Mouse (Mus musculus): ENCODE measurements around the gene Ilvbl. TPM values are rescaled to one million over a fixed set of nuclear protein-coding genes. Genes with fewer than 3 reads are reported as not detected.

Gene Ilvbl
- polyA plus RNA-seq, 1 experiment = 13.2 TPM

GRCm38 (mm10) chr10:78575105-78575632 lies 1.0 kb downstream of the Ilvbl start:
- peak overlapping the region; percentile 93 for H3K4me3 ChIP-seq (replicated peaks)
- TF ChIP-seq FLI1 (IDR thresholded peaks at IDR 0.05; ENCODE audit: low read length) (no peak), GATA1 (IDR thresholded peaks at IDR 0.05; ENCODE audit: borderline replicate concordance, low read length) (no peak)
- H3K36me3 ChIP-seq (replicated peaks; ENCODE audit: low read length) = peaks cover 44% of the 10 kb centered on the region
- H3K4me1 ChIP-seq = peaks cover 39% of the 10 kb centered on the region
- no peaks in the 10 kb centered on the region for H3K9me3 ChIP-seq
- H3K27me3 ChIP-seq (replicated peaks) = peaks cover 3% of the 10 kb centered on the region

GRCm38 (mm10) chr10:78575690-78576089 lies 1.5 kb downstream of the Ilvbl start:
- TF ChIP-seq FLI1 (IDR thresholded peaks at IDR 0.05; ENCODE audit: low read length) (no peak), GATA1 (IDR thresholded peaks at IDR 0.05; ENCODE audit: borderline replicate concordance, low read length) (no peak)
- Histone ChIP-seq H3K9me3 (no peaks in the 10 kb centered on the region), H3K36me3 (replicated peaks; ENCODE audit: low read length) (peaks cover 50% of the 10 kb centered on the region), H3K4me3 (replicated peaks) (peak overlapping the region; percentile 93), H3K4me1 (peaks cover 43% of the 10 kb centered on the region), H3K27me3 (replicated peaks) (no peaks in the 10 kb centered on the region)

- Histone ChIP-seq H3K27me3 (replicated peaks) (no peaks in the 10 kb centered on the region), H3K4me3 (replicated peaks) (peak overlapping the region; percentile 26), H3K36me3 (replicated peaks; ENCODE audit: low read length) (peaks cover 59% of the 10 kb centered on the region), H3K9me3 (no peaks in the 10 kb centered on the region), H3K4me1 (peaks cover 47% of the 10 kb centered on the region)
- TF ChIP-seq GATA1 (IDR thresholded peaks at IDR 0.05; ENCODE audit: borderline replicate concordance, low read length) (no peak), FLI1 (IDR thresholded peaks at IDR 0.05; ENCODE audit: low read length) (no peak)
Observed at GRCm38 (mm10) chr10:78576435-78577184, 2.5 kb downstream of the Ilvbl start.

- Histone ChIP-seq H3K27me3 (replicated peaks) (no peaks in the 10 kb centered on the region), H3K36me3 (replicated peaks; ENCODE audit: low read length) (peaks cover 74% of the 10 kb centered on the region), H3K4me1 (peaks cover 56% of the 10 kb centered on the region), H3K4me3 (replicated peaks) (no peak overlapping the region), H3K9me3 (no peaks in the 10 kb centered on the region)
- TF ChIP-seq GATA1 (IDR thresholded peaks at IDR 0.05; ENCODE audit: borderline replicate concordance, low read length) (no peak), FLI1 (IDR thresholded peaks at IDR 0.05; ENCODE audit: low read length) (no peak)
Observed at GRCm38 (mm10) chr10:78578204-78578603, 4.1 kb downstream of the Ilvbl start.

GRCm38 (mm10) chr10:78581121-78581520 lies 7.0 kb downstream of the Ilvbl start:
- H3K36me3 ChIP-seq (replicated peaks; ENCODE audit: low read length) = peaks cover 100% of the 10 kb centered on the region
- H3K9me3 ChIP-seq = no peaks in the 10 kb centered on the region
- H3K4me1 ChIP-seq = peaks cover 35% of the 10 kb centered on the region
- no peak for TF ChIP-seq GATA1 (IDR thresholded peaks at IDR 0.05; ENCODE audit: borderline replicate concordance, low read length)
- no peak for TF ChIP-seq FLI1 (IDR thresholded peaks at IDR 0.05; ENCODE audit: low read length)
- H3K4me3 ChIP-seq (replicated peaks) = no peak overlapping the region
- no peaks in the 10 kb centered on the region for H3K27me3 ChIP-seq (replicated peaks)

GRCm38 (mm10) chr10:78583347-78583746 lies 9.2 kb downstream of the Ilvbl start:
- no peaks in the 10 kb centered on the region for H3K27me3 ChIP-seq (replicated peaks)
- H3K4me1 ChIP-seq = peaks cover 21% of the 10 kb centered on the region
- peaks cover 91% of the 10 kb centered on the region for H3K36me3 ChIP-seq (replicated peaks; ENCODE audit: low read length)

GRCm38 (mm10) chr10:78583939-78584338 lies 9.8 kb downstream of the Ilvbl start:
- H3K9me3 ChIP-seq = no peaks in the 10 kb centered on the region
- H3K27me3 ChIP-seq (replicated peaks) = no peaks in the 10 kb centered on the region
- H3K36me3 ChIP-seq (replicated peaks; ENCODE audit: low read length) = peaks cover 85% of the 10 kb centered on the region
- no peak overlapping the region for H3K4me3 ChIP-seq (replicated peaks)
- H3K4me1 ChIP-seq = peaks cover 21% of the 10 kb centered on the region
- TF ChIP-seq FLI1 (IDR thresholded peaks at IDR 0.05; ENCODE audit: low read length) (no peak), GATA1 (IDR thresholded peaks at IDR 0.05; ENCODE audit: borderline replicate concordance, low read length) (no peak)

More at GRCm38 (mm10) chr10:78583347-78583746, 9.2 kb downstream of the Ilvbl start:
- H3K9me3 ChIP-seq = no peaks in the 10 kb centered on the region
- TF ChIP-seq FLI1 (IDR thresholded peaks at IDR 0.05; ENCODE audit: low read length) = no peak
- TF ChIP-seq GATA1 (IDR thresholded peaks at IDR 0.05; ENCODE audit: borderline replicate concordance, low read length) = no peak
- no peak overlapping the region for H3K4me3 ChIP-seq (replicated peaks)

GRCm38 (mm10) chr10:78584996-78585395 lies 10.8 kb downstream of the Ilvbl start:
- Histone ChIP-seq H3K4me3 (replicated peaks) (no peak overlapping the region), H3K9me3 (no peaks in the 10 kb centered on the region), H3K4me1 (peaks cover 17% of the 10 kb centered on the region), H3K27me3 (replicated peaks) (peaks cover 5% of the 10 kb centered on the region), H3K36me3 (replicated peaks; ENCODE audit: low read length) (peaks cover 74% of the 10 kb centered on the region)
- TF ChIP-seq FLI1 (IDR thresholded peaks at IDR 0.05; ENCODE audit: low read length) = no peak
- TF ChIP-seq GATA1 (IDR thresholded peaks at IDR 0.05; ENCODE audit: borderline replicate concordance, low read length) = no peak

- no peak for TF ChIP-seq FLI1 (IDR thresholded peaks at IDR 0.05; ENCODE audit: low read length)
- no peak for TF ChIP-seq GATA1 (IDR thresholded peaks at IDR 0.05; ENCODE audit: borderline replicate concordance, low read length)
- H3K4me3 ChIP-seq (replicated peaks) = no peak overlapping the region
- H3K4me1 ChIP-seq = peaks cover 14% of the 10 kb centered on the region
- H3K27me3 ChIP-seq (replicated peaks) = peaks cover 10% of the 10 kb centered on the region
- H3K9me3 ChIP-seq = no peaks in the 10 kb centered on the region
- H3K36me3 ChIP-seq (replicated peaks; ENCODE audit: low read length) = peaks cover 68% of the 10 kb centered on the region
Observed at GRCm38 (mm10) chr10:78585606-78586005, 11.5 kb downstream of the Ilvbl start.

- no peak overlapping the region for H3K4me3 ChIP-seq (replicated peaks)
- peaks cover 15% of the 10 kb centered on the region for H3K4me1 ChIP-seq
- peaks cover 64% of the 10 kb centered on the region for H3K36me3 ChIP-seq (replicated peaks; ENCODE audit: low read length)
- peaks cover 14% of the 10 kb centered on the region for H3K27me3 ChIP-seq (replicated peaks)
- TF ChIP-seq GATA1 (IDR thresholded peaks at IDR 0.05; ENCODE audit: borderline replicate concordance, low read length) (no peak), FLI1 (IDR thresholded peaks at IDR 0.05; ENCODE audit: low read length) (no peak)
- H3K9me3 ChIP-seq = no peaks in the 10 kb centered on the region
Observed at GRCm38 (mm10) chr10:78586026-78586425, 11.9 kb downstream of the Ilvbl start.

Data from megakaryocyte, embryonic 14.5 days (primary cell).